Mouse (Mus musculus) liver, embryonic 14.5 days (tissue): ENCODE results near the gene Adamts16.

Experiments
- CTCF ChIP-seq: IDR thresholded peaks from 2 replicates; pipeline ENCODE4 v1.5.1; 2016; ENCODE audit warnings: antibody characterized with exemption, low read depth, control low read depth
- EP300 ChIP-seq: IDR thresholded peaks from 2 replicates; pipeline ENCODE4 v1.6.1; 2016; ENCODE audit warnings: antibody characterized with exemption, low read depth

GRCm38 (mm10) chr13:70762586-70762985 lies 79.0 kb downstream of the Adamts16 start:
- TF ChIP-seq CTCF (no peak), EP300 (no peak)
